Mouse (Mus musculus): Measurements from ENCODE around the gene Mak.

Mak gene

GRCm38 (mm10) chr13:41079421-41079780 lies at the start of gene Mak:
Mak (minus strand) TSS chr13:41079706.
- peak; percentile 66 for DNase-seq

GRCm38 (mm10) chr13:41129061-41129460 lies 49.6 kb upstream of the Mak start:
- DNase-seq: no peak

- DNase-seq: no peak
These were observed 48.8 kb upstream of the Mak start for GRCm38 (mm10) chr13:41128326-41128725.

- DNase-seq: no peak
These were observed 44.2 kb upstream of the Mak start for GRCm38 (mm10) chr13:41123666-41124225.

GRCm38 (mm10) chr13:41119152-41119945 lies 39.8 kb upstream of the Mak start:
- no peak for DNase-seq

GRCm38 (mm10) chr13:41113940-41114339 lies 34.4 kb upstream of the Mak start, which contains the start of gene Sycp2l:
Sycp2l (plus strand) TSS chr13:41114307.
- no peak for DNase-seq

GRCm38 (mm10) chr13:41110935-41111334 lies 31.4 kb upstream of the Mak start, which contains the start of gene Gcm2:
Gcm2 (minus strand) TSS chr13:41111035.
- no peak for DNase-seq

GRCm38 (mm10) chr13:41105541-41105940 lies 26.0 kb upstream of the Mak start:
- DNase-seq: no peak

- DNase-seq: no peak
These were observed 24.5 kb upstream of the Mak start for GRCm38 (mm10) chr13:41103841-41104525.

- no peak for DNase-seq
These were observed 20.5 kb upstream of the Mak start for GRCm38 (mm10) chr13:41100031-41100430.

- DNase-seq: no peak
These were observed 18.8 kb upstream of the Mak start for GRCm38 (mm10) chr13:41098325-41098724.

- peak; percentile 67 for DNase-seq
These were observed 18.0 kb upstream of the Mak start for GRCm38 (mm10) chr13:41097324-41098058.

- no peak for DNase-seq
These were observed 14.7 kb upstream of the Mak start for GRCm38 (mm10) chr13:41094160-41094559.

- no peak for DNase-seq
These were observed 11.8 kb upstream of the Mak start for GRCm38 (mm10) chr13:41091271-41091670.

- no peak for DNase-seq
These were observed 9.2 kb upstream of the Mak start for GRCm38 (mm10) chr13:41088746-41089145.

GRCm38 (mm10) chr13:41085140-41085539 lies 5.6 kb upstream of the Mak start:
- DNase-seq: no peak

- no peak for DNase-seq
These were observed 5.0 kb upstream of the Mak start for GRCm38 (mm10) chr13:41084521-41084920.

- DNase-seq: no peak
These were observed 1.2 kb upstream of the Mak start for GRCm38 (mm10) chr13:41080700-41081099.

- DNase-seq: no peak
These were observed 353 bp upstream of the Mak start for GRCm38 (mm10) chr13:41079859-41080258.

- DNase-seq: peak; percentile 7
These were observed 651 bp downstream of the Mak start for GRCm38 (mm10) chr13:41078690-41079420.

- DNase-seq: no peak
These were observed 1.6 kb downstream of the Mak start for GRCm38 (mm10) chr13:41077921-41078320.

- DNase-seq: no peak
These were observed 5.7 kb downstream of the Mak start for GRCm38 (mm10) chr13:41073819-41074218.
